Mouse (Mus musculus): ENCODE results near the gene Megf6.

DNA sequence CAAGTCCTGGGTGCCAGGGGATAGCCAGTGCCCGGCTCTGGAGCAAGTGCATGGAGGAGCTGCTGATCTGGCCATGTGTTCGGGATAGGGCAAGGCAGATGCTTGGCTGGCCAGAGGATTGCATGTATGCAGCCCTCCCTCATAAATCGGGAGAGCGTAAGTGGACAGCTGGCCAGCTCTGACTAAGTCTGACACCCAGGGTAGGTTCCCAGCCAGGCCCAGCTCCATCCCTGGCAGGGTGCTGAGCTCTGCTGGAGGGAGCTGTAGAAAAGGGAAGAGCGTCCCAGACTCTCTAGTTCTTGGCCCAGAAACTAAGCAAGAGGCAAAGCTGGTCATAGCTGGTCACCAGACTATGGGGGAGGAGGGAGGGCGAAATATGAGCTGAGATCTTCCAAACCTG is 38.5 kb downstream of the Megf6 start:
- TF ChIP-seq BHLHE40 (IDR thresholded peaks at IDR 0.05; ENCODE audit: low read depth, low read length) (no peak), MAX (IDR thresholded peaks at IDR 0.05; ENCODE audit: low read length) (no peak), EP300 (IDR thresholded peaks at IDR 0.05; ENCODE audit: low read length) (no peak), JUN (IDR thresholded peaks at IDR 0.05; ENCODE audit: insufficient read depth, low read depth, low read length) (no peak), CTCF (conservative IDR thresholded peaks at IDR 0.05 in 1 of 2, IDR thresholded peaks at IDR 0.05 in 1 of 2; ENCODE audit: low read depth in 2 of 2, low read length in 2 of 2) (no peak), USF1 (IDR thresholded peaks at IDR 0.05; ENCODE audit: low read depth, low read length) (no peak), ZC3H11A (IDR thresholded peaks at IDR 0.05; ENCODE audit: low read depth, low read length) (no peak), E2F4 (IDR thresholded peaks at IDR 0.05; ENCODE audit: insufficient replicate concordance, low read depth, low read length) (no peak), CHD1 (IDR thresholded peaks at IDR 0.05; ENCODE audit: low read depth, low read length) (no peak), UBTF (IDR thresholded peaks at IDR 0.05; ENCODE audit: low read depth, low read length) (no peak), KAT2A (IDR thresholded peaks at IDR 0.05; ENCODE audit: insufficient replicate concordance, low read length) (no peak), MAZ (IDR thresholded peaks at IDR 0.05; ENCODE audit: low read depth, low read length) (no peak), POLR2A (IDR thresholded peaks at IDR 0.05; ENCODE audit: low read depth, low read length) (no peak)

All from CH12.LX (cell line).